Mouse (Mus musculus) left cerebral cortex, adult 11 months (tissue): ENCODE data around the gene Prpf19.

Source experiments
- DNase-seq: peaks from one replicate; pipeline ENCODE4 v3.0.0; 2022; ENCODE audit warnings: low spot score

Prpf19 gene

GRCm38 (mm10) chr19:10895016-10895528 is at the start of gene Prpf19:
Prpf19 (plus strand) TSS chr19:10895231.
- peak; percentile 96 for DNase-seq

- no peak for DNase-seq
Measured at GRCm38 (mm10) chr19:10845454-10845853, 49.6 kb upstream of the Prpf19 start.

GRCm38 (mm10) chr19:10846150-10846549 is 48.9 kb upstream of the Prpf19 start:
- no peak for DNase-seq

GRCm38 (mm10) chr19:10847311-10848087 is 47.5 kb upstream of the Prpf19 start:
- DNase-seq, result no peak

- no peak for DNase-seq
Measured at GRCm38 (mm10) chr19:10855422-10855821, 39.6 kb upstream of the Prpf19 start.

GRCm38 (mm10) chr19:10856520-10856919 is 38.5 kb upstream of the Prpf19 start:
- no peak for DNase-seq

- DNase-seq, result no peak
Measured at GRCm38 (mm10) chr19:10860072-10860497, 34.9 kb upstream of the Prpf19 start.

GRCm38 (mm10) chr19:10866351-10866750 is 28.7 kb upstream of the Prpf19 start:
- no peak for DNase-seq

- no peak for DNase-seq
Measured at GRCm38 (mm10) chr19:10867946-10868622, 26.9 kb upstream of the Prpf19 start.

- no peak for DNase-seq
Measured at GRCm38 (mm10) chr19:10868623-10869141, 26.3 kb upstream of the Prpf19 start.

- peak; percentile 77 for DNase-seq
Measured at GRCm38 (mm10) chr19:10869241-10869885, 25.7 kb upstream of the Prpf19 start.

GRCm38 (mm10) chr19:10869886-10870527 is 25.0 kb upstream of the Prpf19 start, which contains the start of gene Tmem132a:
Tmem132a (minus strand) TSS chr19:10869940.
- DNase-seq, result no peak

- DNase-seq, result no peak
Measured at GRCm38 (mm10) chr19:10870676-10871075, 24.4 kb upstream of the Prpf19 start.

GRCm38 (mm10) chr19:10871328-10871961 is 23.6 kb upstream of the Prpf19 start:
- no peak for DNase-seq

- no peak for DNase-seq
Measured at GRCm38 (mm10) chr19:10878201-10878837, 16.7 kb upstream of the Prpf19 start.

GRCm38 (mm10) chr19:10880085-10880974 is 14.7 kb upstream of the Prpf19 start:
- DNase-seq, result no peak

GRCm38 (mm10) chr19:10880975-10881425 is 14.0 kb upstream of the Prpf19 start:
- DNase-seq, result no peak

- DNase-seq, result peak; percentile 88
Measured at GRCm38 (mm10) chr19:10881426-10882154, 13.4 kb upstream of the Prpf19 start, which contains the start of gene Tmem109. Tmem109 (minus strand) TSS chr19:10882001.

GRCm38 (mm10) chr19:10892201-10892600 is 2.8 kb upstream of the Prpf19 start:
- no peak for DNase-seq
